In genomic region chr2:28575341-28575740, GRCm38 (mm10) we compare ENCODE assay signal across 29 mouse cellular contexts. TPM values are rescaled to one million over a fixed set of nuclear protein-coding genes. Genes with fewer than 3 reads are reported as not detected.
DNase-seq lines count a peak whose midpoint lies in the region; ATAC-seq and TF ChIP-seq lines count a peak whose summit lies in the region.
"Had no signal": no experiment of that assay in that cellular context is flagged by ENCODE, and none has a peak within 500 bp of the region (broad histone marks: within the 10 kb centered on the region; RNA-seq: fewer than 3 reads in every experiment).

No protein-coding gene starts in this region.

- H3K9ac ChIP-seq in stomach, embryonic 16.5 days (ENCODE audit: low read length) = no peak overlapping the region
- H3K9ac ChIP-seq in stomach, postnatal 0 days (ENCODE audit: low read length) = no peak overlapping the region
- H3K9ac ChIP-seq: embryonic facial prominence, embryonic 12.5 days; forebrain, embryonic 13.5 days; forebrain, embryonic 15.5 days; forebrain, postnatal 0 days had no signal

- H3K4me1 ChIP-seq in stomach, embryonic 16.5 days (ENCODE audit: control insufficient read depth, insufficient read depth, low read length) = no peaks in the 10 kb centered on the region
- no peaks in the 10 kb centered on the region for H3K4me1 ChIP-seq in stomach, postnatal 0 days (replicated peaks; ENCODE audit: control insufficient read depth, insufficient read depth)
- H3K4me1 ChIP-seq: embryonic facial prominence, embryonic 12.5 days; forebrain, embryonic 13.5 days; forebrain, embryonic 15.5 days had no signal

- H3K4me2 ChIP-seq in stomach, embryonic 16.5 days (ENCODE audit: low read depth, low read length) = no peak overlapping the region
- H3K4me2 ChIP-seq in stomach, postnatal 0 days (replicated peaks; ENCODE audit: low read depth) = no peak overlapping the region
- H3K4me2 ChIP-seq: embryonic facial prominence, embryonic 12.5 days; forebrain, embryonic 13.5 days; forebrain, embryonic 15.5 days had no signal

- TF ChIP-seq EP300 in stomach, postnatal 0 days (optimal IDR thresholded peaks at IDR 0.05) = no peak

- peak; percentile 39; the same call in 1 of the 2 replicates for ATAC-seq in stomach, embryonic 16.5 days (ENCODE audit: insufficient read depth, low FRiP score)
- no peak for ATAC-seq in stomach, postnatal 0 days (ENCODE audit: low FRiP score, low TSS enrichment)
- ATAC-seq: activated CD4-positive, CD25-positive, alpha-beta regulatory T cell, adult 4 months; CD4-positive, CD25-positive, alpha-beta regulatory T cell, adult 4 months; forebrain, embryonic 13.5 days; forebrain, embryonic 15.5 days; forebrain, postnatal 0 days; Patski had no signal

- no peaks in the 10 kb centered on the region for H3K9me3 ChIP-seq in stomach, embryonic 16.5 days (replicated peaks; ENCODE audit: control insufficient read depth, low read length)
- H3K9me3 ChIP-seq in stomach, postnatal 0 days (ENCODE audit: control insufficient read depth, low read length) = no peaks in the 10 kb centered on the region
- H3K9me3 ChIP-seq: embryonic facial prominence, embryonic 10.5 days; embryonic facial prominence, embryonic 12.5 days; forebrain, embryonic 13.5 days; forebrain, embryonic 15.5 days; G1E had no signal

- TF ChIP-seq CTCF in stomach, postnatal 0 days (IDR thresholded peaks at IDR 0.05; ENCODE audit: low read depth) = no peak

- peak; percentile 51 to 56 for DNase-seq in cerebellum, postnatal 10 days
- DNase-seq in cerebellum, adult 11 months = no peak
- peak; percentile 12 for DNase-seq in retina, postnatal 1 day
- DNase-seq in retina, embryonic 14.5 days (ENCODE audit: low spot score) = no peak
- no peak for DNase-seq in stomach, postnatal 0 days (ENCODE audit: low spot score)
- no peak for DNase-seq in gastrocnemius, adult 8-10 months (ENCODE audit: low spot score in 2 of 2)
- DNase-seq: adrenal gland, adult 8-10 months; adrenal gland, postnatal 14 days; adrenal gland, postnatal 36 days; B cell, adult 2 months; cerebellum, adult 18-20 months; cerebellum, adult 8-10 months; cerebellum, adult 9-11 months; cerebellum, postnatal 25 days; forebrain, postnatal 0 days had no signal

- H3K36me3 ChIP-seq in stomach, embryonic 16.5 days (ENCODE audit: control insufficient read depth, insufficient read depth, low read length) = peaks cover 11% of the 10 kb centered on the region; the same call in 1 of the 2 replicates
- H3K36me3 ChIP-seq in stomach, postnatal 0 days (ENCODE audit: control insufficient read depth, insufficient read depth, low read length) = peaks cover 22% of the 10 kb centered on the region

- WGBS in stomach, embryonic 16.5 days = 72% methylated on average over 4 of the region's 4 CpGs
- whole genome bisulfite sequencing in stomach, postnatal 0 days = 64% methylated on average over 4 of the region's 4 CpGs

- H3K4me3 ChIP-seq in stomach, embryonic 16.5 days (replicated peaks; ENCODE audit: low read length) = no peak overlapping the region
- no peak overlapping the region for H3K4me3 ChIP-seq in stomach, postnatal 0 days (ENCODE audit: low read depth, low read length)
- H3K4me3 ChIP-seq: embryonic facial prominence, embryonic 10.5 days; embryonic facial prominence, embryonic 12.5 days; forebrain, embryonic 13.5 days; forebrain, embryonic 15.5 days had no signal

- H3K27me3 ChIP-seq in stomach, embryonic 16.5 days (ENCODE audit: control insufficient read depth, insufficient read depth, low read length) = no peaks in the 10 kb centered on the region
- no peaks in the 10 kb centered on the region for H3K27me3 ChIP-seq in stomach, postnatal 0 days (ENCODE audit: control insufficient read depth, insufficient read depth, low read length)
- H3K27me3 ChIP-seq: CH12.LX; embryonic facial prominence, embryonic 12.5 days; forebrain, embryonic 13.5 days; forebrain, embryonic 15.5 days; Patski had no signal

- no peak overlapping the region for H3K27ac ChIP-seq in stomach, embryonic 16.5 days (ENCODE audit: low read length)
- no peak overlapping the region for H3K27ac ChIP-seq in stomach, postnatal 0 days (replicated peaks)
- H3K27ac ChIP-seq: embryonic facial prominence, embryonic 10.5 days; embryonic facial prominence, embryonic 12.5 days; forebrain, embryonic 13.5 days; forebrain, embryonic 15.5 days had no signal

RNA-seq across cellular contexts. Expression of gene Gtf3c5, which starts 8.2 kb away (rescaled TPM):
- 37.2 and 38.2 TPM in 2 replicates for polyA plus RNA-seq in stomach, embryonic 16.5 days (2015; fragmentation: Nextera tagmentation; extraction: Ambion mirVana)
- polyA plus RNA-seq in stomach, postnatal 0 days (2015; fragmentation: Nextera tagmentation; extraction: Ambion mirVana) = 13.1 and 14.0 TPM in 2 replicates
- 1 to 10 TPM; 6.5 to 8.2 (median 7.4) TPM for total RNA-seq in gastrocnemius, adult 8-10 months (2022)

RNA-seq across cellular contexts. Expression of gene Cel, which starts 12.1 kb away (rescaled TPM):
- 562 and 718 TPM in 2 replicates for polyA plus RNA-seq in stomach, embryonic 16.5 days (2015; fragmentation: Nextera tagmentation; extraction: Ambion mirVana)
- polyA plus RNA-seq in stomach, postnatal 0 days (2015; fragmentation: Nextera tagmentation; extraction: Ambion mirVana) = 2.0 and 3.3 TPM in 2 replicates
- not detected for total RNA-seq in gastrocnemius, adult 8-10 months (2022)
- total RNA-seq: adrenal gland, adult 18-20 months; adrenal gland, adult 8-10 months; adrenal gland, postnatal 36 days; CH12.LX; forebrain, postnatal 0 days; G1E had no signal
- polyA plus RNA-seq: activated CD4-positive, CD25-positive, alpha-beta regulatory T cell, adult 4 months; CD4-positive, CD25-positive, alpha-beta regulatory T cell, adult 4 months; embryonic facial prominence, embryonic 10.5 days; embryonic facial prominence, embryonic 12.5 days; embryonic facial prominence, embryonic 14.5 days; forebrain, embryonic 11.5 days; forebrain, embryonic 13.5 days; forebrain, postnatal 0 days; G1E; Patski had no signal

RNA-seq across cellular contexts. Expression of gene Gfi1b, which starts 46.4 kb away (rescaled TPM):
- polyA plus RNA-seq in stomach, embryonic 16.5 days (2015; fragmentation: Nextera tagmentation; extraction: Ambion mirVana) = 4.3 and 6.5 TPM in 2 replicates
- 0.07 and 0.40 TPM in 2 replicates for polyA plus RNA-seq in stomach, postnatal 0 days (2015; fragmentation: Nextera tagmentation; extraction: Ambion mirVana)
- not detected for total RNA-seq in gastrocnemius, adult 8-10 months (2022)
- total RNA-seq: adrenal gland, adult 18-20 months; adrenal gland, adult 8-10 months; adrenal gland, postnatal 36 days; forebrain, postnatal 0 days had no signal
- polyA plus RNA-seq: CD4-positive, CD25-positive, alpha-beta regulatory T cell, adult 4 months; cortical plate, adult 2 months; forebrain, embryonic 15.5 days; forebrain, postnatal 0 days; Patski had no signal

Comparison
In these comparisons a context has a peak if more than half of its experiments do, and no peak if none do; other contexts are left out.
1. DNase-seq: peak in cerebellum, postnatal 10 days (2 of 2) and retina, postnatal 1 day (single experiment); none in cerebellum, adult 11 months (single experiment), retina, embryonic 14.5 days (single experiment), stomach, postnatal 0 days (single experiment) and gastrocnemius, adult 8-10 months (0 of 2).
2. RNA of gene Cel, which starts 12.1 kb away (polyA plus RNA-seq): 562 to 718 TPM in stomach, embryonic 16.5 days; 2.0 to 3.3 TPM in stomach, postnatal 0 days; every median in the first group is over 100 times any median in the second.